Mouse (Mus musculus): ENCODE measurements at regions not wholly inside any gene's neighbourhood (a gene's known extent, or its start where the extent isn't known, plus 50 kb on each side); places are given as distances from the start of the nearest gene placed in this dataset.

DNA sequence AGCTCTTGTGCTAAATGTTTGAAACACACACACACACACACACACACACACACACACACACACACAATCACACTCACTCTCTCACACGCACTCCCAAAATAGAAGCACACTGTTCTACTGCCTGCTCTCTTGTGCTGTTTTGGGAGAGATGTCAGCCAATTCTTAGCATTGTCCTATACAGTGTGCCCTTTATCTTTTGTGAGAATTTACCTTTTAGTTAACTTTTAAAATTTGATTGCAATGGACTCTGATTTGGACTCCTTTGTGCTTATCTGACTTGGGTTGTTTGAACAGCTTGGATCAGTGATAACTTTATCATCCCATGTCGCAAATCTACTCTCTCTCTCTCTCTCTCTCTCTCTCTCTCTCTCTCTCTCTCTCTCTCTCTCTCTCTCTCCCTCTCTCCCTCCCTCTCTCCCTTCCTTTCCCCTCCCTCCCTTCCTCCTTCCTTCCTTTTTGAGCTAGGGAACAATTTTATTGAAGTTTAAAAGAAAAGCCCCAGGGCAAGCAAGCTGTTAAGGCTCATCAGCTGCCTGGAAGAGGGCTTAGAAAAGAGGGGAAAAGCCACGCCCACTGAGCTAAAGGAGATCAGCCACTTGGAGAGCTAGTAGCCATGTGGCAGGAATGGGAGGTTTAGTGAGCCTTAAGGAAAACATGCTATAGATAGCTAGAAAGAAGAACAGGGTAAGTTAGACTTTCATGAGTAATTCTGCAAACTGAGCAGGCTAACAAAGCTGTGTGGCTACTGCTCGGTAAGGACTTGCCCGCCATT lies 611.2 kb downstream of the Gm19410 start:
- TF ChIP-seq EP300 (IDR thresholded peaks at IDR 0.05; ENCODE audit: low read depth in 1 of 2, low read length in 2 of 2) (no peak), ETS1 (IDR thresholded peaks at IDR 0.05; ENCODE audit: low read depth, low read length) (no peak), CTCF (IDR thresholded peaks at IDR 0.05 in 2 of 3, conservative IDR thresholded peaks at IDR 0.05 in 1 of 3; ENCODE audit: control insufficient read depth in 1 of 3, insufficient read depth in 1 of 3, low read depth in 2 of 3, low read length in 3 of 3, poor library complexity in 1 of 3, severe bottlenecking in 1 of 3) (no peak), USF1 (IDR thresholded peaks at IDR 0.05; ENCODE audit: low read depth, low read length) (no peak), MXI1 (IDR thresholded peaks at IDR 0.05; ENCODE audit: low read depth, low read length) (no peak), POLR2A (IDR thresholded peaks at IDR 0.05; ENCODE audit: control insufficient read depth in 1 of 2, insufficient read depth in 1 of 2, low read depth in 1 of 2, low read length in 2 of 2, poor library complexity in 1 of 2) (no peak), MYC (IDR thresholded peaks at IDR 0.05; ENCODE audit: low read depth, low read length) (no peak), MAX (IDR thresholded peaks at IDR 0.05; ENCODE audit: low read length) (no peak), NELFE (IDR thresholded peaks at IDR 0.05; ENCODE audit: low read depth, low read length) (no peak), SMC3 (IDR thresholded peaks at IDR 0.05; ENCODE audit: low read depth, low read length) (no peak), MAFK (IDR thresholded peaks at IDR 0.05; ENCODE audit: borderline replicate concordance, low read depth, low read length) (no peak), ZKSCAN1 (IDR thresholded peaks at IDR 0.05; ENCODE audit: low read depth, low read length) (no peak)

Data from MEL (cell line).